Mouse (Mus musculus) retina, postnatal 1 day (tissue): Measurements from ENCODE around the gene Gm7903.
"Not testable (repeated sequence)": the region's sequence is repeated elsewhere in the genome, so short reads cannot be mapped to it uniquely, and the experiment has no call there.

Source experiments
- DNase-seq: peaks from one replicate; pipeline ENCODE4 v3.0.0-alpha.2; 2012

The Gm7903 gene

DNA sequence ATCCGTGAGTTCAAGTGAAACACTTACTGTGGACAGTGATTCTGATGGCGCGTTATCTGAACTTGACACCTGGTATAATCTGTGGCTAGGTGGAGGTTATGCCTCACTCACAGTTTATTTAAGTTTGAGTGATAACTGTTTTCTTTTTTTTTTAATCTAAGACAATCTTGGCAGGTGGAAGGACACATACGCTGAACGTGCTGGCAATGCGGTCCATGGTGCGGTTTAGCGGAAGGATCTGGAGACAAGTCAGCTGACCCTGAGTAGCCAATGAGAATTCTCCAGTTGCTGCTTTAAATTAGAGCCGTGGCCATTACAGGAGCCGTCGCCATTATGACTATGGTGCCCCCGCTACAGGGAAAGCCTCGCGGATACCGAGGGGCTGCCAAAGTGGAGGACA lies at the start of gene Gm7903:
Gene Gm7903, plus strand, starts transcription at position 301 of the 400 bp plus-strand sequence.
- DNase-seq: not testable (repeated sequence)

DNA sequence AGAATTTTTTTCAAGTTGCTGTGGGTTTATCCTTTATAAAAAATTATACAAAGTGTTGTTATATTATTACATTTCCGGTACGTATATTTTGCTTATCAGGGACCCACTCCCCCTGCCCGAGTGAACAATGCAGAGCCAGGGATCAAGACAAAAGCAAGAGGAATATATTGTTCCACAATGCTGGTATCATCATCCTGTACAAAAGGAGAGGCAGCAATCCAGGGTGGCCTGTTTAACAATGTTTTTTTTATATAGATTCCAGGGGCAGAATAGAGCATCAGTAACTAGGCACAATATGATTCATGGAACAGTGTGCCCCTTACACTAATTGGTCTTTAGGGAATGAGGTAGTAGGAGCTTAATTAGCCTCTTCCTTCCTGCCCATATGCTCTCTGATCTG lies 30.1 kb upstream of the Gm7903 start:
- not testable (repeated sequence) for DNase-seq

DNA sequence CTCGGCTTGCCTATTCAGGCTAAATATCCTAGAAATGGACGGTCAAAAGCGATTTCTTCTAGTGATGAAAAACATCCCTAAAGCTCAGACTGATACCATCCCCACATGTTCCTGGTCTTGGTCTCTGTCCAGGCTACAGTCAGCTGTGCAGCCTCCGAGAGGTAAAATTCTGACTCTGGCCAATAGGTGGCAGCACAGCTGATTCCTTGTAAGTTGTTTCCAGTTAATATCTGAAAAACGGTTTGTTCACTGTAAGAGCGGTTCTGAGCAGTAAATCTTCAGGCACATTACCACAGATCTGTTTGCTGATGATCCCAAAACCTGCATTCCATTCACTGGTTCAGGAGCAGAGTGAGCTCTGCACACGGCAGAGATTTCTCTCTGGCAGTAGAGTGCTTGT lies 12.4 kb upstream of the Gm7903 start:
- DNase-seq: not testable (repeated sequence)

DNA sequence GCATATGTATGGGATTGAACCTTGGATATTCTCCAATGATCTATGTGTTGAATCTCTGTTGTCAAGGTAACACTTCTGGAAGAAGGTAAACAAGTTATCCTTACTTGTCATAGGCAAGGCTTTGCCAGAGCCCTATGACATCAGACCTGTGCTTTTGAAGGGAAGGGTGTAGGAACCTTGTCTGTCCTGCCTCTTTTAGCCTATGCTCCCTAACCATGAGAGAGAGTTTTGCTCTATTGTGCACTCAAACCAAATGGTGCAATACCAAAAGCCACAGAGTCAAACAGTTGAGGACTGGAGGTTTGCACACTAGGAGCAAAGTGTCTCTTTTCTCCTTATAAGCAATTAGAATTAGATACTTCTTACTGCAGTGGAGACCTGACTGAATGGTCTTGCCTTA lies 11.8 kb upstream of the Gm7903 start:
- not testable (repeated sequence) for DNase-seq

DNA sequence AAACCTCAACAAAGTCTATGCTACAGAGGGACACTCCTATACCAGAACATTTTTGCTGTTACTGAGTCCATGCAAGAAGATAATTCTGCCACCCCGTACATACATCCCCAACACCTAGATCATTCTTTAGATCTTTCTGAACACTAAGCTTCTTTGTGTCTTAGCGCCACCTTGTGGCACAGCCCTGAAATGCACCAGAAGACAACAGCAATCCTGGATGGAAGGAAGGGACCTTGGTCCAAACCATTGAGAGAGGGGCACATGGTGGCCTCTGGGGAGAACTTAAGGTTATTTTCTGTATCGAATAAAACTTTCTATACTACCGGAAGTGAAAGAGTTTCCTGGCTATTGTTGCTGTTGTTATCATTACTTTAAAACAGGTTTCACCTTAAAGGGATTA lies 11.2 kb upstream of the Gm7903 start:
- not testable (repeated sequence) for DNase-seq

DNA sequence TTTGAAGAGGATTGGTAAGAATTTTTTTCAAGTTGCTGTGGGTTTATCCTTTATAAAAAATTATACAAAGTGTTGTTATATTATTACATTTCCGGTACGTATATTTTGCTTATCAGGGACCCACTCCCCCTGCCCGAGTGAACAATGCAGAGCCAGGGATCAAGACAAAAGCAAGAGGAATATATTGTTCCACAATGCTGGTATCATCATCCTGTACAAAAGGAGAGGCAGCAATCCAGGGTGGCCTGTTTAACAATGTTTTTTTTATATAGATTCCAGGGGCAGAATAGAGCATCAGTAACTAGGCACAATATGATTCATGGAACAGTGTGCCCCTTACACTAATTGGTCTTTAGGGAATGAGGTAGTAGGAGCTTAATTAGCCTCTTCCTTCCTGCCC lies 30.5 kb downstream of the Gm7903 start:
- DNase-seq: not testable (repeated sequence)

DNA sequence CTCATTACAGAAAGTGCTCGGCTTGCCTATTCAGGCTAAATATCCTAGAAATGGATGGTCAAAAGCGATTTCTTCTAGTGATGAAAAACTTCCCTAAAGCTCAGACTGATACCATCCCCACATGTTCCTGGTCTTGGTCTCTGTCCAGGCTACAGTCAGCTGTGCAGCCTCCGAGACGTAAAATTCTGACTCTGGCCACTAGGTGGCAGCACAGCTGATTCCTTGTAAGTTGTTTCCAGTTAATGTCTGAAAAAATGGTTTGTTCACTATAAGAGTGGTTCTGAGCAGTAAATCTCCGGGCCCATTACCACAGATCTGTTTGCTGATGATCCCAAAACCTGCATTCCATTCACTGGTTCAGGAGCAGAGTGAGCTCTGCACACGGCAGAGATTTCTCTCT lies 48.3 kb downstream of the Gm7903 start:
- not testable (repeated sequence) for DNase-seq

DNA sequence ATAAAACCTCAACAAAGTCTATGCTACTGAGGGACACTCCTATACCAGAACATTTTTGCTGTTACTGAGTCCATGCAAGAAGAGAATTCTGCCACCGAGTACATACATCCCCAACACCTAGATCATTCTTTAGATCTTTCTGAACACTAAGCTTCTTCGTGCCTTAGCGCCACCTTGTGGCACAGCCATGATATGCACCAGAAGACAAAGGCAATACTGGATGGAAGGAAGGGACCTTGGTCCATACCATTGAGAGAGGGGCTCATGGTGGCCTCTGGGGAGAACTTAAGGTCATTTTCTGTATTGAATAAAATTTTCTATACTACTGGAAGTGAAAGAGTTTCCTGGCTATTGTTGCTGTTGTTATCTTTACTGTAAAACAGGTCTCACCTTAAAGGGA lies 49.5 kb downstream of the Gm7903 start:
- DNase-seq: not testable (repeated sequence)
